Mouse (Mus musculus) brain, embryonic 14.5 days (tissue): Measurements from ENCODE around the gene Cst3. TPM values are rescaled to one million over a fixed set of nuclear protein-coding genes. Genes with fewer than 3 reads are reported as not detected.

Source experiments
- DNase-seq: peaks from one replicate; pipeline ENCODE4 v3.0.0-alpha.2; 2011; ENCODE audit warnings: low read depth
- CTCF ChIP-seq: fragments of 200-500 bp; IDR thresholded peaks from 2 replicates; pipeline ENCODE4 v1.5.1; 2012; ENCODE audit warnings: inconsistent platforms, mild to moderate bottlenecking, moderate library complexity, borderline replicate concordance; ENCODE audit not compliant: insufficient read depth, insufficient read length; ENCODE audit errors: extremely low read depth
- POLR2A ChIP-seq: fragments of 200-500 bp; IDR thresholded peaks from 2 replicates; pipeline ENCODE4 v1.6.1; 2012; ENCODE audit warnings: mild to moderate bottlenecking, inconsistent platforms, borderline replicate concordance; ENCODE audit not compliant: poor library complexity, insufficient read depth, insufficient read length, severe bottlenecking; ENCODE audit errors: extremely low read depth
- polyA plus RNA-seq: library from polyadenylated mRNA; depleted of rRNA; stranded (reverse); fragments of >200 nt; gene quantifications from 2 replicates; pipeline ENCODE4 v1.2.3, GENCODE M21; 2012

Gene Cst3
- polyA plus RNA-seq, 1 experiment, result 465 TPM

DNA sequence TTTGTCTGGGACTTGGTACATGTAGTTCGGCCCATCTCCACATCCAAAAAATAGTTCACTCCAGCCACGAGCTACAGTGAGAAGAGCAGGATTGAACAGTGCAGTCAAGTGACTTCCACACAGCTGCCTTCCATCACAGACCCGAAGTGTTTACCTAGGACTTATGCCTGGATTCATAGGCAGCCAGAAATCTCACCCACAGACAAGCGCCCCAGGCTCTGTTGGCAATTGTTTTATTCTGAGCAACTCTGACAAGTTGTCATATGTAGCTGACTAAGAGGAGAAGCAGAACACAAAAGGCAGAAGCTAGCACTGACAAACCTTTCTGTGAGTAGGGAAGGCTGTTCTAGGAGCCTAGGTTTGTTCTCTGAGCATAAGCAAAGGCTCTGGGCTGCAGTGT, 2.6 kb downstream of the Cst3 start:
- DNase-seq, result no peak
- TF ChIP-seq CTCF, result no peak
- no peak for TF ChIP-seq POLR2A

DNA sequence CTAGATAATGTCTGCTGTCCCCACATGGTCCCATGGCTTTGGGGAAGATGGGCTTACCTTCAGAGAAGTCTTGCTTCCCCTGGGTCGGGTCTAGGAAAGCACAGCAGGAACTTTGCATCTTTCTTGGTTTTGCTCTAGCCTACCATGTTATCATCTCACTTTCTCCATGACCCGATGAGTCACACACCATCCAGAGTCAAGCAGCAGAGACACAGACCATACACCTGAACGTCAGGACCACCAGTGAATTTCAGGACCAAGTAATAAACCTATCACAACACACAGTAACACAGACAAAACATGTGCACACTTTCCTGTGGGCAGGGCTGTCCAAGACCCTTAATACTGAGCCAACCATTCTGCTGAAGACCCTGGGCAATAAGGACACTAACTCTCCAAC, 5.0 kb downstream of the Cst3 start:
- TF ChIP-seq POLR2A, result no peak
- no peak for TF ChIP-seq CTCF

GRCm38 (mm10) chr2:148868959-148869358, 6.5 kb downstream of the Cst3 start:
- TF ChIP-seq POLR2A, result no peak
- no peak for TF ChIP-seq CTCF
- no peak for DNase-seq

More for the DNA sequence above, 5.0 kb downstream of the Cst3 start:
- no peak for DNase-seq

GRCm38 (mm10) chr2:148864966-148865365, 10.5 kb downstream of the Cst3 start, which contains the start of gene 9230104L09Rik:
9230104L09Rik (minus strand) TSS chr2:148865038.
- no peak for TF ChIP-seq POLR2A
- TF ChIP-seq CTCF, result no peak
- DNase-seq, result no peak

GRCm38 (mm10) chr2:148861693-148862092, 13.8 kb downstream of the Cst3 start:
- no peak for TF ChIP-seq POLR2A
- TF ChIP-seq CTCF, result no peak
- no peak for DNase-seq

- no peak for TF ChIP-seq POLR2A
- TF ChIP-seq CTCF, result no peak
- no peak for DNase-seq
These were observed 14.5 kb downstream of the Cst3 start for GRCm38 (mm10) chr2:148860993-148861392.

DNA sequence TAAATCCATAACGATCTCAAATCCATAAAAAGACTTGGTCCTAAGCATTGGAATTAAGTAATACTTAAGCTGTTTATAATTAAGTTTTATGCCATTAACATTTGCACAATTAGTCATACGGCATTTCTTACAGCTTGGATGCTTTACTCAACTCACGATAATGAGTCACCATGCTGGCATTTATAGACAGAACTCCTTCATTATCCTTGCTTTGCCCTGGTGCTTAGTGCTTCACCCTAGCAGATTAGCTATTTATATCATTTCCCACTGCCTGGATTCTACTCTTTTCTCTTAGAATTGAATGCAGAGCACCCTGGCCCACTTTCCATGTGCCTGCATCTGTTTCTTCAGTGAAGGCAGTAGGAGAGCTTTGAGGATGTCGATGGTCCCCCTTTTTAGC, 18.0 kb downstream of the Cst3 start:
- TF ChIP-seq POLR2A (no peak), CTCF (no peak)
- DNase-seq, result peak; percentile 9

DNA sequence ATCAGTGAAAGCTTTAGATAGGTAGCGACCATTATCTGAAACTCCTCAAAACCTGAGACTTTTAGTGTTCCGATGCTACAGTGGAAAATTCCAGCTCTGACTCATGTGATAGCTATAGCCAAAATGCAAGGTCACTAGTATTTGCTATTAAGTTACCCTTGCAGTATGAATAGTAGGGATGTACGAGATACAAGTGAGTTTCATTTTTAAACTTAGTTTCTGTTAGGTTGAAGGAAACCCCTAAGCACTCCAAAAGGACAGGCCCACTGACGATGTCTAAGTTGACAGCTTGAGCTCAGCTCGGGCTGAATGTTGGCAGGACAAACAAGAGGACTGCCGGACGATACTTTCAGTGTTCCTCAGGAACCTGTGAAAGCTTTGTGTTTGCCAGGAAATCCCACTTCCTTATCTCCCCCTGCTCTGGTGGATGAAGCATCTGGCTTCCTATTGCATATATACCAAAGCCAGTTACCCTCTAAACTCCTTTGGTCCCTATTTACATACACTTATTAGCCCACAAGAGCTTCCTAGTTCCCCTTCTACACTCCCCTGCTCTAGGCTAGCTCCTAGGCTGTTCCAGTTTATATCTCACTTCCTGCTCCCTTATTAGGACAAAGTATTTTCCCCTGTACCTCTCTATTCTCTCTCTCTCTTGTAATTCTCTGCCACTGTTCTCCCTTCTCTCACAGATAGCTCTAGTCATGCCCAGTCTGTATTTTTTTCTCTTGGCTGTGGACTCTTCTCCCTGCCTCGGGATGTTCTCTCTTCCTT, 18.7 kb downstream of the Cst3 start:
- no peak for TF ChIP-seq POLR2A
- no peak for TF ChIP-seq CTCF
- DNase-seq, result no peak

DNA sequence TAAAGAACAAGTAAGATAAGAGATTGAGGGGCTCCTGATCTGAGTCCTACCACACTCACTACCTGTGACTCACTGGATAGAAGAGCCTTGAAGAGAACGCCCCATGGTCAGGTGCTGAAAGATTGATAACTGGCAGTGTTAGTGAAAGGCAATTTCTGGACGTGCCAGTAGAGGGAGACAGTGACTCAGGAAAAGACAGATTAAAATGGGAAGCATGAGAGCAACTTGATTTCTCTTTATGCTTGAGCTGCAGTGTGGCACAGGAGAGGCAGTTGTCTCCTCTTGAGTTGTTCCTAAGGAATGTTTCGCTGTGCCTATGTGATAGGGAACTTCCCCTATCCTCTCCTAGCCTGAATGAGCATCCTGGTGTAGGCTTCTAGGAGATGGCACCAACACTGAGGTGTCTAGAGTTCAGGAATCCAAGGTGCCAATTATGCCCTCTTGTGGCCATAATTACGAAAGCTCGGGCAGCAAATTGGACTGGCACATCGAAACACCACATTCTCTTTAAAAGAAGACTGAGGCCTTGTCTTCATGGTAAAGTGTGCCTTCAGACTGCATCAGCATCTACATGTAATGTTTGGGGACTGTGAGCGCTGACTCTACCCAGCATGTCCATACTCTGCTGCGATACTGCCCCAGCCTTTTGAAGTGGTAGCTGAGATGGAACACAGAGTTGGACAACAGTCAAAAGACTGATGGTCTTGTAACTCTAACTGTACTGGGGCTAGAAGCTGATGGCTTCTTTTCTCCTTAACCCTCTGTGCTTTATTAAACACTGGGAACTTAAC, 24.2 kb downstream of the Cst3 start:
- DNase-seq, result peak; percentile 81
- TF ChIP-seq CTCF, result peak; percentile 69
- no peak for TF ChIP-seq POLR2A

- no peak for TF ChIP-seq CTCF
- no peak for TF ChIP-seq POLR2A
- no peak for DNase-seq
These were observed 36.3 kb downstream of the Cst3 start for GRCm38 (mm10) chr2:148839224-148839623.

- DNase-seq, result no peak
- TF ChIP-seq POLR2A (no peak), CTCF (no peak)
These were observed 37.3 kb downstream of the Cst3 start for GRCm38 (mm10) chr2:148838075-148838777.

- no peak for TF ChIP-seq POLR2A
- TF ChIP-seq CTCF, result no peak
- DNase-seq, result no peak
These were observed 40.6 kb downstream of the Cst3 start, which contains the start of gene Cst9 for GRCm38 (mm10) chr2:148834912-148835311. Cst9 (plus strand) TSS chr2:148835147.
